Mouse (Mus musculus): Measurements from ENCODE around the gene Gm2004. TPM values are rescaled to one million over a fixed set of nuclear protein-coding genes. Genes with fewer than 3 reads are reported as not detected.
"Not testable (repeated sequence)": the region's sequence is repeated elsewhere in the genome, so short reads cannot be mapped to it uniquely, and the experiment has no call there.

The Gm2004 gene
- polyA plus RNA-seq (2015; fragmentation: Nextera tagmentation; extraction: Ambion mirVana): 0.54 and 0.65 TPM in 2 replicates

GRCm38 (mm10) chr2:176149725-176150124 lies at the start of gene Gm2004:
Gm2004 (minus strand) TSS chr2:176149825.
- H3K9ac ChIP-seq (replicated peaks); H3K27me3 ChIP-seq (replicated peaks): not testable (repeated sequence)
- WGBS: no CpG with 5 or more reads among the region's 2 CpGs

More at GRCm38 (mm10) chr2:176149725-176150124, at the start of gene Gm2004:
- H3K4me3 ChIP-seq (replicated peaks); H3K4me1 ChIP-seq; H3K36me3 ChIP-seq; H3K27ac ChIP-seq (replicated peaks); H3K4me2 ChIP-seq; ATAC-seq (ENCODE audit: low FRiP score); H3K9me3 ChIP-seq (replicated peaks): not testable (repeated sequence)

Other genes with a start within 250 kb of the Gm2004 start
- gene Zfp966, start 218.7 kb downstream of the Gm2004 start, polyA plus RNA-seq (2015; fragmentation: Nextera tagmentation; extraction: Ambion mirVana): 1.4 and 1.5 TPM in 2 replicates
- gene Gm2026, start 184.5 kb downstream of the Gm2004 start, polyA plus RNA-seq (2015; fragmentation: Nextera tagmentation; extraction: Ambion mirVana): 19.0 and 27.3 TPM in 2 replicates
- 6.0 and 13.1 TPM in 2 replicates for gene 2210418O10Rik, start 76.7 kb upstream of the Gm2004 start, polyA plus RNA-seq (2015; fragmentation: Nextera tagmentation; extraction: Ambion mirVana)
- gene Gm11009, start 169.7 kb upstream of the Gm2004 start, polyA plus RNA-seq (2015; fragmentation: Nextera tagmentation; extraction: Ambion mirVana): not detected in 2 replicates